Mouse (Mus musculus): Measurements from ENCODE around the gene Ankrd60. TPM values are rescaled to one million over a fixed set of nuclear protein-coding genes. Genes with fewer than 3 reads are reported as not detected.

Gene Ankrd60
- polyA plus RNA-seq, 2 experiments from 2014 or later, result not detected

DNA sequence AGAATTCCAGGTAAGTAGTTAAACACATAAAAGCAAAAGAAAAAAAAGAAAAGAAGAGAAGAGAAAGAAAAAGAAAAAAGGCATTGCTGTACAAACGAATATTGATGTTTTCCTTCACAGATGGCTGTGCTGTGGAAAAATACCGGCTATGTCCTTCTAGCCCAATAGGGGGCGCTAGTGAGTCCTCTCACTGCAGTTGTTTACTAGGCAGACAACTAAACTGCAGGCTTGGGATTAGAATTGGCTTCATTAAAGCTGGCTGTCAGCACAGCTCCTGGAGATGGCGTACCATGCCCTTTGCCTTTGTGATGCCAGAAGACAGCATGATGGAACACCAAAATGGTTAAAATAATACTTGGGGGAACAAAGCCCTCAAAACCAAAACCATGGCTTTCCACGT, 5.3 kb upstream of the Ankrd60 start:
- no peak for ATAC-seq

GRCm38 (mm10) chr2:173582903-173583302, 4.7 kb upstream of the Ankrd60 start:
- ATAC-seq, result no peak

GRCm38 (mm10) chr2:173581096-173581495, 2.9 kb upstream of the Ankrd60 start:
- no peak for ATAC-seq

DNA sequence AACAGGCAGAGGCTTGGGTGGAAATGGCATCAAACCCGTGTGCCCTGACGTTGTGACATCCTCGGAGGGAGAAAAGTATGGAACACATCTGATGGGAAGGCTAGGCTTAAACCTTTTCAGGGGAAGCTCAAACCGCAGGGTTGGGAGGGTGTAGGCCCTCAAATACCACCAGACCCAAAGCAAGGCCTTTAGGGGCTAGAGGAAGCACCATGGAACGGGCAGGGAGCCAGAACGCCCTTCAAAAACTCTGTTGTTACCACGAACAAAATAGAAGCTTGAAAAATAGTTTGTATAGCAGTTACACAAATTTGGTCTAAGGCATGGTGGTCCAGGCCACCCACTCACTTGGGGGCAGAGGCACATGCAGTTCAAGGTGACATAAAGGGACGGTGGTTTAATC, 430 bp upstream of the Ankrd60 start:
- peak; percentile 22 for ATAC-seq

GRCm38 (mm10) chr2:173564179-173564578, 14.0 kb downstream of the Ankrd60 start:
- no peak for ATAC-seq

- ATAC-seq, result no peak
These were observed 14.8 kb downstream of the Ankrd60 start for GRCm38 (mm10) chr2:173563336-173563735.

- peak; percentile 49 for ATAC-seq
These were observed 16.2 kb downstream of the Ankrd60 start for GRCm38 (mm10) chr2:173561851-173562442.

DNA sequence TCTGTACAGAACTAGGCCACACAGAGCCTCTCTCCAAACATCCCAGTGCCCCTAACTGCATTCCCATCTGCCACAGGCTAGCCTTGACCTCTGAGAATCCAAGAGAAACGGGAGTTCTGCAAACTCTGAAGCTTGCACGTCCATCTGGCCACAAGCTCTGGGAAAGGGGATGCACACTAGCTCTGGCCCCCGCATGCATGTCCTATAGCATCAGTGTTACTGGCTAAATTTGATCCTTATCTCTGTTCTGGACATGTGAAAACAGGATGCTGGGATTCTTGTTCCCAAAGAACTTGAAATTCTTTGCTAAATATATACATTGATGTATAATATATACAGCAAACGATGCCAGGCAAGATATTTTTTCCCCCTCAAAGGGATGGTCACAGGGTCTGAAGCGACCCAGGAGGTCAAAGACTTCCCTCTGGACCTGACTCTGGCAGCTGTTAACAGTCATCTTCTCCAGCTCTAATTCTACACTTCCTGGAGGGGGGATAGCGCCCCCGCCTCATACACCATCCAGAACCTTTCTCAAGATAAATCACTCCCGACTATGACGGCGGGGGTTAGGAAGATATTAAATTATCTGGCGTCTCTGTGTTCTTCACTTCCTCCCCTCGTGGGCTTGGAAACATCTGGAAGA, 19.3 kb downstream of the Ankrd60 start:
- ATAC-seq, result no peak

DNA sequence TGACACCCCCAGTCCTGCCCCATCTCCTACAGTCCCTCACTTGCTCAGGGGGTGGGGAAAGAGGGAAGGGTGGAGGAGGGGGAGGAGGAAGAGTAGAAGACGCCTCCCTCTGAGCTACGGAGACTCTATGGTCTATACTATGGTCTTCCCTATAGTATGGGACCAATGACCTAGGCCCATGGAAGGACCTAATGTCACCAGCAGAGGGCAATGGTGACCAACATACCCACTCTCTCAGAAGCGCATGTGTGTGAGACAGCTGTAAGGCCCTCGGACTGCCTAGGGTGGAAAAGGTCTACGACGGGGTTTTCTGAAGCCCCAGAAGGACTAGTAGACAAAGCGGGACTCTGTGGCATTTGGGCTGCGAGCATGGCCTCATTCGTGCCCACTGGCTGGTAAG, 24.3 kb downstream of the Ankrd60 start:
- peak; percentile 52 for ATAC-seq

DNA sequence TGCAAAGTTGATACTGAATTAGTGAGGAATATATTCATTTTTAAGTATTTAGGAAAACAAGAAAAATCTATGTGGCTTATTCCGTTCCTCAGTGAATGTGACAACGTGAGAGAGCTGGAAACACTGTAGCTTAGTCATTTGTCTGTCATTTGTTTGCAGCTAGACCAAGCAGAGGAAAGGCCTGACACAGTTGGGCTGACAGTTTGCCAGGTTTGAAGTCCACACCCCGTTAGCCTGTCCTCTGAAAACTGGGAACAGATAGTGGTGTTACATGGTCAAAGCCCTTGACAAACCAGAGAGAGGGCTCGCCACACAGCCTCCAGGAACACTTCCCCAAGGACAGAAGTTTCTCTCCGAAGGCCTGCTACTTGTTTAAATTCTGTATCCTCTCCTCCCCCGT, 27.5 kb downstream of the Ankrd60 start:
- no peak for ATAC-seq

GRCm38 (mm10) chr2:173549236-173549635, 28.9 kb downstream of the Ankrd60 start:
- no peak for ATAC-seq

DNA sequence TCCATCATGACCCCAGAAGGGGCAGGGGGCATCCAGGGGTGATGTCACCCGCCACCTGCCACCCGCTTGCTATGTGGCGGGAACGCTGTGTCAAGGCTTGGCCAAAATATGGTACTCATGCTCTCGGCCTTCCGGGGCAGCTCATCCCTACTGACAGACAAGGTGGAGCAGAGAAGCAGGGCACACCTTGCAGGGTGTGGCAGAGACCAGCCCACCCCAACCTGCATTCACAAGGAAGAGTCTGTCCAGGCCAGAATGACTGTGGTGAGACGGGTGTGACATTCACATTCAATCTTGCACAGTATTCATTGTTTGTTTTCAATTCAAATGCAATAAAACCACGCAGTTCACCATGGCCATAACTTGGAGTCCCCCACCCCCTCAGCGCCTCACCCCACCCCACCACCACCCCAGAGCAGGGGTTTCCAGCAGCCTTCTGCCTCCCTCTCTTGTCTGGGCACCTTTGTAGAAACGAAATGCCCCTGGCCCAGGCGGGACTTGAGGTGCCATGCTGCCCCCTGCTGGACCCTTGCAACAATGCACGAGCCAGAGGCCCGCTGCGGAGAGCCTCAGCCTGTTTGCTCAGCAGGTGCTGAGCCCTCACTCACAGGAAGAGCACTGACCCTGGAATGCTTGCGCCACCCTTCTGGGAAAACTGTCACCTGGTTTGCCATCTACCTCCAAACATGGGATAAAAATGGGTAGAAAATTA, 32.0 kb downstream of the Ankrd60 start:
- ATAC-seq, result peak; percentile 84

GRCm38 (mm10) chr2:173542716-173543115, 35.4 kb downstream of the Ankrd60 start:
- ATAC-seq, result no peak

- ATAC-seq, result no peak
These were observed 36.4 kb downstream of the Ankrd60 start for GRCm38 (mm10) chr2:173541748-173542147.

DNA sequence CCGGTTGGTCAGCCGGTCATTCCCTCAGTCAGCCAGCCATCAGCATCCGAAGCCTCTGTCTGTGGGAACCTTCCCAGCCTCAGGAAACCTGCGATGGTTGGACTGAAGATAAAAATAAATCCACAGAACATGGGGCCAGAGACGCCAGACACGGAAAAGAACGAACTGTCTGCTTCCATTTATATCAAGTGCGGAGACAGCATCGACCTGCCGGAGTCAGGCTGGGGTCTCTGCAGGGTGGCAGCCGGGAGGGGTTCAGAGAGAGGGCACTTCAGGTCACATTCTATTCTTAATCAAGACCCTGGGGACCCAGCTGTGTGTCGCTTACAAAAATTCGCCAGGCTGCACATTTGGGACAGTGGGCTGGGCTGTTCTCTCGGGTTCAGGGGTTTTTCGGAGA, 38.4 kb downstream of the Ankrd60 start:
- no peak for ATAC-seq

DNA sequence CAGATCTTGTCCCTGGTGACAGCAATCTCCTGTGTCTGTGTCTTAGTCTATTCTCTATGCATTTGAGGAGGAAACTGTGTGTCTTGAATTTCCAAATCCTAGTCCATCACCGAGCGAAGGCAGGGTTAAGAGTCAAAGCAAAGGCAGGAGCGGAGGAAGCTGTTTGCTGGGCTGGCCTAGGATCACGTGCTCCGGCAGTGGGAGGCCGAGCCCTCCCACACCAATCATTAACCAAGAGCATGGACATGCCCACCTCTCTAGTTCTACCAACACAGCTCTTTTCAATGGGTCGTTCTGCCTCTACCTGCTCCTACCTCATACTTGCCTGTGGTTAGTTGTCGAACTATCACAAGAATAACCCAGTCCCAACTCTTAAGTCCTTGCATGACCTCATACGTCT, 42.3 kb downstream of the Ankrd60 start:
- ATAC-seq, result no peak

GRCm38 (mm10) chr2:173535390-173535789, 42.8 kb downstream of the Ankrd60 start:
- no peak for ATAC-seq

DNA sequence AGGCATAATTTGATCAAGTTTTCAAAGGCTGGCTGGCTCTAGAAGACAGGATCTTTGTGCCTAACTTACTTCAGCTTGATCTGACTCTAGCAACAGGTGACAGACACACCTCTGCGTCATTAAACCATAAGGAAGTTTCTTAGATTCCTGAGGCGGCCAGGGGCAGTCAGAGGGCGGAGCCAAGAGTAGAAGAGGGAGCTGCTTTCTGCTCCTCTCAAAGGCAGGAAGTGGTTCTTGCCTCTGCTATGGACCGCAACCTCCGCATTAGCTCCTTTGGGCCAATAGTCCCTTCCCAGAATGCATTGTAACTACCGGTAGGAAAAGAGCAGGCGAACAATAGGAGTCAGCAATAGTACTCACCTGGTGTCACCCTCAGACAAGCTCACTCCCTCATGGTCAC, 43.6 kb downstream of the Ankrd60 start:
- ATAC-seq, result peak; percentile 96

DNA sequence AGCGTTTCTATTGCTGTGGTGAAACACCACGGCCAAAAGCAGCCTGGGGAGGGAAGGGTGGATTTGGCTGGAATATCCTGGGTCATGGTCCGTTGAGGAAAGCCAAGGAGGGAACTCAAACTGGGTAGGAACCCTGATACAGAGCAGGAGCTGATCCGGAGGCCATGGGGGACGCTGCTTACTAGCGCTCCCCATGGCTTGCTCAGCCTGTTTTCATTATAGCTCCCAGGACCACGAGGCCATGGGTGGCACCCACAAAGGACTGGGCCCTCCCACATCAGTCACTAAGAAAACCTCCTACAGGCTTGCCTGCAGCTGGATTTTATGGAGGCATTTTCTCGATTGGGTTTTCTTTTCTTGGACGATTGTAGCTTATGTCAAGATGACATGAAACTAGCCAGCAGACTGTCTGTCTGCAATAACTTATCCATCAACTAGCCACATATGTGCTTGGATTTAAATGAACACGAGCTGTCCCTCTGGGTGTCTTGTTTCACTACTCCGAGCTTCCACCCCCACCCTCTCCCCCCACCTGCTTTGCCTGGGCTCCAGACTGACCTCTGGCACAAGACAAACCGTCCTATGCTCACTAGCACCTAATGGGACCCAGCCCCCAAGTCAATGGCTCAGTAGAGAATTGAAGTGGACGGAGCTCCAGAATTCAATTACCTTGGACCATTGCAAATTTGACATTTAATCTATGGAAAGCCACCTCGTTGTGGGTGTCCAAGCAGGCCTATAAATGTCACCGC, 45.3 kb downstream of the Ankrd60 start:
- no peak for ATAC-seq

- no peak for ATAC-seq
These were observed 49.7 kb downstream of the Ankrd60 start for GRCm38 (mm10) chr2:173528493-173528892.

DNA sequence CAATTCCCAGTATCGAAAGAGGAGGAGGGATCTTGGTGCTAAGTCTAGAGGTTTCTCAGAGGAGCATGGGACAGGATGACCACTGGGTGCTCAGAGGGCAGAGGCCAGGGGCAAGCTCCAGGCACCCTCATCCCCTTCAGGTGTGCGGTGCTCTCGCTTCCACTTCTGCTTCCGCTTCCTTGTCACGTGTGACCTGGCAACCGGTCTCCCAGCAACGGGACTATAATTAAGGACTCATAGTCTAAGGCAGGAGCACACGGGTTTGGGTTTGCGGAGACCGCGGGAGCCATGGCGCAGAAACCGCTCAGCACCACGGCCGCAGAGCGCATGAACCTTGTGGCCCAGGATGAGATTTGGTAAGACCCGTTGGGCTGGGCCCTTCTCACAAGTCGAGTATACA, 55.8 kb downstream of the Ankrd60 start, which contains the start of gene 1700021F07Rik:
TSS of gene 1700021F07Rik (plus strand) at position 211 of the 400 bp plus-strand sequence.
- ATAC-seq, result no peak
